Mouse (Mus musculus): Measurements from ENCODE around the gene Lrfn2.

Lrfn2 gene

GRCm38 (mm10) chr17:48931621-48932405, at the start of gene Lrfn2:
Gene Lrfn2, plus strand, starts transcription at chr17:48932379.
- DNase-seq (ENCODE audit: low spot score in 2 of 2) = peak; percentile 91

GRCm38 (mm10) chr17:48887472-48888385, 44.5 kb upstream of the Lrfn2 start:
- peak; percentile 80 to 88 for DNase-seq (ENCODE audit: low spot score in 2 of 2)

DNA sequence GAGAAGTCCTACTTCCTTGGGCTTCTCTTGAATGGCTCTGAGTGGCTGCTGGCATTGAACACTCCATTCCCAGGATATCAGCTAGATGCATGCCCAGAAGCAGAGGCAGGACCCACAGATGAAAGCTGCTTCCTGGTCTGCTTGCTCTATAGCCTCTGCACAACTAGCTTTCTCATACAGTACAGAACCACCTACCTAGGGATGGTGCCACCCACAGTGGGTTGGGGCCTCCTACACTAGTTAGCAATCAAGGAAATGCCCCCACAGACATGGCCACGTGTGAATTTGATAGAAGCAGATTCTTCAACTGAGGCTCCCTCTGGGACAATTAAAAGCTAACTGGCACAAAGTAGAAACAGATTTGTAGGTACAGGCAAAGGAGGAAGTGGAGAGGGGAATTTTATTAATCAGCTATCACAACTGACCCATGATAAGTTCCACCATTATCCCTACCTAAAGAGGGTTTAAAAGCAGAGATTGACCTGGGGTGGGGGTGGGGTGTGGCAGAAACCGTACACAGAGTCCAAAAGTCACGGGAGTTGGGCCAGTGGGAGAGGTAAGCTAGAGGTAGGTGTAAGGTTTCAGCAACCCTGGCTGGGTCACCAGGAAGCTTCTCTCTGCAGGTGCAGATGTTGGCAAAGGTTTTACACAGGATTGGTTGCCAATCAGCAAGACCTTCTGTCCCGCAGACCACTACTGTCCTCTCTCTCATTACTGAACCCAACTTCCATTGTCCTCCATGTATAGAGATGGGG, 26.7 kb upstream of the Lrfn2 start:
- DNase-seq (ENCODE audit: low spot score in 2 of 2) = no peak

DNA sequence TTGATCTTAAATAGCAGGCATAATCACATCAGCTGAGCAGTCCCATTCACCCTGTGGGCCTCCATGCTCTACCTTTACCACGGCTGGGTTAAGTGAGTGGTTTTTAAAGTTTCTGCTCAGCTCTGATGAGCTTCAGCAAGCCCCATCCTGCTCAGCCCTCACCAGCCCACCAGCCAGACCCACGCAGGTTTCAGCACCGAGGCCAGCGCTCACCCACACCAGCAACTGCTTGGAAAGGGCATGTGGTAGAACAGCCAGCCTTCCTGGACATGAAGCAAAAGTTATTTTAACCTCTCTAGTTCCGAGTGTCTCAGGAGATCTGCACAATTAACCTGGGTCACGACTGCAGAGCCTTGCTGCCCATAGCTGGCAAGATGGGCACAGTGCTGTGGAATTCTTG, 18.7 kb upstream of the Lrfn2 start:
- no peak for DNase-seq (ENCODE audit: low spot score in 2 of 2)

DNA sequence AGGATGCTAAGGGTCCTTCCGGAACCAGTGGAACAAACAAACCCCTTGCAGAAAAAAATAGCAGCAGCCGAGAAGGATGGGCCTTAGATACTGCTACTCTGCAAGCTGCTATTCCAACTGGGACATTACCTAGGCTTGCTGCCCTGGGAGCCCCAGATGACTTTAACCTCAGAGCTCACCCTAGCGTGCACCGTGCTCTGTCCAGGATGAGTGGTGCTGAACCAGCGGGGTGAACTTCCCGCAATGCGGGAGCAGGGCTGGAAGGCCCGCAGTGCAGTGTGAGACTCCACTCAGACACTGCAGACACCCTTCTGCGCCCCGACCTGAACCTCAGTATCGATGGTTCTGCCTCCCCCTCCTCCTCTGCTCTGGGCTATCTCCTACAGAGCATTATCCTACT, 14.8 kb upstream of the Lrfn2 start:
- DNase-seq (ENCODE audit: low spot score in 2 of 2) = no peak

DNA sequence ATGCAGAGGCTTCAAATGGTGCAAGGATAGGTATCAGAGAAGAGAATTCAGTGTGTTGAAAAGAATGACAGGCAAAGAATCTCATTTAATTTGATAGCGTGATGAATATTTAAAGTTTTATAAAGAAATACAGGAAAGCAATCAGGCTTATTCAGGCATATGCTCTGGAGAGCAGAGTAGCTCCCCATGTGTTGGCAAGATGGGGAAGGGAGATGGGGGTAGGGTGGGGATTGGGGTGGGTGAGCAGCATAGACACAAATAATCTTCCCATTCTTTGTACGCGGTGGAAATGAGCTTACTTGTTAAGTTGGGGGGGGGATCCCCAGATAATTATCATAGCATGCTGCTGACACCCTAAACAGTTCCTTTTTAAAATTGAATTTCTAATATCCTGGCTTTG, 13.7 kb upstream of the Lrfn2 start:
- no peak for DNase-seq (ENCODE audit: low spot score in 2 of 2)

DNA sequence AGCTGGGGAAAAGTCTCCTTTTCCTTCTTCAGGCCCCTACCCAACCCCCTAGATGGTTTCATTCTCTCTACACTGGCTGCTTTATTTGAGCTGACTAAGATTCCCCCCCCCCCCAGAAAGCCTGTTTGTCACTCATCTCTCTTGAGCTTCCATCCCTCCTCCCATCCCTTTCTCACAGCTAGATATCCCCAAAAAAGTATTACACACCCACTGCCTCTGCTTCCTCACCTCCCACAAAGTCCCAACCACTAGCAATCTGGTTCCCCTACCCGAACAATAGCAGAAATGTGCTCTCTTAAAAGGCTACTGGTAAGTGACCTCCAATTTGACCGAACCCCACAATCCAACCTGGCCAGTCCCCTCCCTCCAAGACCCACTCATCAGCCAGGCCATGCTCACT, 9.3 kb upstream of the Lrfn2 start:
- DNase-seq (ENCODE audit: low spot score in 2 of 2) = no peak

- DNase-seq (ENCODE audit: low spot score in 2 of 2) = no peak
Observed at GRCm38 (mm10) chr17:48925426-48925825, 6.8 kb upstream of the Lrfn2 start.

DNA sequence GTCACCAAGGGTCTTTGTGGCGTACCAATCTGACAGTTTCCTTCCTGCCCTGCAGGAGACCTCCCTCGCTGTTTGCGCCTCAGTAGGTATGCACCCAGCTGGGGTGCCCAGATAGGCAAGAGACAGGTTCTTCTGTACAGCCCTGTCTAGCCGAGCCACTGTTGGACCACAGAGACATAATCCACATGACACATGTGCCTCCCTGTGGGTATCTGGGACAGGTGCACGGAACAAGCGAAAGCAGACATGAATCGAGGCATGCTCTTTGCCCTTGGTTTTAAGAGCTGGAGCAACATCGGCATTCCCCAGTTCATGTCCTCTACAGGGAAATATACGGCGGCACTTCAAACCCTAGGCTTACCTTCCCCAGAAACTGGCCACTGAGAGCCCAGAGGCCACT, 1.2 kb upstream of the Lrfn2 start:
- DNase-seq (ENCODE audit: low spot score in 2 of 2) = peak in 1 of 2 experiments; percentile 34

DNA sequence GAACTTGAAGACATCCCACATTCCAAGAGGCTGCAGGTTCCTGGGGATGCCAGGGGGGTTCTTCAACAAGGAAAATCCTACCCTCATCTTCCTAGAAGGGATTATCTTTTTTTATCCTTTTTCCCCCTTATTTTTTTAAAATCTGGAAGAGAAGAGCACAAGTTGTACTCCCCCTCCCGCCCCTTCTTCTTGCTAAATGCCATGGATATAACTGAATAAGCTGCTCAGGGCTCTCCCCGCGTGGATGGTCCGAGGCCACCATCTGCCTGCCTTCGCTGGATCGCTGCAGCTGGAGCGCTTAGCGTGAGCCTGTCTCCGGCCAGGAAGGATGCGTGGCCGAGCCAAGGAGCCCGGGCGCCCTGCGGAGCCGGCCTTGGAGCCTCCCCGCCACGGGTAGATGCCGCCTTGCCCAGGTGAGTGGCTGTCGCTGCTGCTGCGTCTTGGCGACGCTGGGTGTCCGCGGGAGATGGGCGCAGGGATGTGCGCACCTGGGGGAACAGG, 277 bp downstream of the Lrfn2 start:
- DNase-seq (ENCODE audit: low spot score in 2 of 2) = peak; percentile 57 to 60

- DNase-seq (ENCODE audit: low spot score in 2 of 2) = no peak
Observed at GRCm38 (mm10) chr17:48932916-48933315, 737 bp downstream of the Lrfn2 start.

- no peak for DNase-seq (ENCODE audit: low spot score in 2 of 2)
Observed at GRCm38 (mm10) chr17:48935201-48935600, 3.0 kb downstream of the Lrfn2 start.

- no peak for DNase-seq (ENCODE audit: low spot score in 2 of 2)
Observed at GRCm38 (mm10) chr17:48936445-48937141, 4.4 kb downstream of the Lrfn2 start.

DNA sequence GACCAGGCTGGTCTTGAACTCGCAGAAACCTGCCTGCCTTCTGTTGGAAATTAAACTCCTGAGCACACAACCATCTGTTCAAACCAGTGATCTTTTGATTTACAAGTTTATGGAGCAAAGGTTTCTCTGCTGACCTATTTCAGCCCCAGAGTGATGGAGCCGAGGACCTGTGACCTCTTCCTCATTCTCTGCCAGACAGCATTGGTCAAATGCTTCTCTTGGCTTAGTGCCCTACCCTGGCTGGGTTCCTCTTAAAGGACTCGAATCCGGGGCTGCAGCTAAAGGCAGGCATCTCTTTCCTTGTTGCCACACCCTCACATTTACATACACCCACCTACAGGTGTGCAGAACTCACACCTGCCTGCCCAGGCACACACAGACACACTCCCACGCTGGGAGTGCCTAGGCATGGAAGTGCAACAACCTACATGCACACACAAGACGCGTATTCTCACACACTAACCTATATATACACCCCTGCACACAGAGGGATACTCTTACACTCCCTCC, 6.6 kb downstream of the Lrfn2 start:
- no peak for DNase-seq (ENCODE audit: low spot score in 2 of 2)

DNA sequence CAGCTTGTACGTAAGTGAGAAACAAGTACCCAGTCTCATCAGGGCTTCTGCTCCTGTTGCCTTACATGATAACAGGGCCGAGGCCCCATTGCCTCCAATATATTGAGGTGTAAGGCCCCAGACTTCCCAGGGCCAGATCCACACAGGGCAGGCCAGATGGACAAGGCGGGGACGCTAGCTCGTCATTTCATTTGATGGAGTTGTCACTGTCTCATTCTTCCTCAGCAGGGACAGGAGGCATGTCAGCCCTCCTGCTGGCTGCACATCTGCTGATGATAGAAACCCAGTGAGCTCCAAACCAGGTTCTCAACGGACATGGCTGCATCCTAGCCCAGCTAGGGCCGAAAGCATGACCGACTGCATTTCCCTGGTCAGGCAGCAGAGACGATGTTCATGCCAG, 14.1 kb downstream of the Lrfn2 start:
- no peak for DNase-seq (ENCODE audit: low spot score in 2 of 2)

GRCm38 (mm10) chr17:48946765-48947164, 14.6 kb downstream of the Lrfn2 start:
- DNase-seq (ENCODE audit: low spot score in 2 of 2) = no peak

DNA sequence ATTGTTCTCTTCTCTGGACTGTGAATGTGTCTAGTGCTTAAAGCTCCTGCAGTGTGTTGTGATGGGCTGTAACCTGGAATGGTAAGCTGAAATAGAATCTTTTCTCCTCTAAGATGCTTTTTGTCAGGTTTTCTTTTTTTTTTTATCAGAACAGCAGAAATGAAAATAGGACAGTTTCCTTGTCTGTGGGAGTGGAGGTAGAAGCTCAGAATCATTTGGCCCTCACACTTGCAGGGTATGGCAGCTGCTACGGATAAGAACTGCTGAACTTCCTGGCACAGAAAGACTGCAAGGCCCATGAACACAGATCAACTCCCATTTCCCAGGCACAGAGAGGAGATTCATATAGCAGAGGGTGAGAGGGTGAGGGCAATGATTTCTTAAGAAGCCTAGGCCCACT, 19.1 kb downstream of the Lrfn2 start:
- no peak for DNase-seq (ENCODE audit: low spot score in 2 of 2)

DNA sequence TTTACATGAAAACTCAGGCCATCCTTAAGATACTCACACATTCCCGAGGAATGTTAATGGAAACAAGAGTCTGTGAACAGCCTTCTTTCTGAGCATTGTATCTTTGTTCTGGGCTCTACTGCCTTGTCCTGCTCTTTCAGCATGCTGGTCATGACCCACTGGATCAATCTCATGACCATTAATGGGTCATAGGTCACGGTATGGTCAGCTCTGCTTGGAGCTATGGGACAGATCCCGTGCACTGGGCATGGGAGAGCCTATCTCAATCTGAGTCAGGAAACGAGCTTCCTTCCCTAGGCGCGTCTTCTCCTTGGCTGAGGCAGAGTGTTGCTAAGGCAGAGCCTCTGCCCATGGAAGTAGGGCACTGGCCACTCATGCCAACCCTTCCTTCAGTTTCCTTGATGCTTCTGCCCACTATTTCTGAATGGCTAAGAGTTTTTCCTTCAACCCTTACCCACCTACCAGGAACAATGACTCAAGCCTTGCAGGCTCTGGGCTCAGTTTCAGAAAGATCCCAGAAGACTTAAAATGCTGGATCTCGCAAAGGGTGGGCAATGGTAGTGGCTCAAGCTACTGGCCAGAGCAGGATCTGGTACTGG, 24.0 kb downstream of the Lrfn2 start:
- no peak for DNase-seq (ENCODE audit: low spot score in 2 of 2)

DNA sequence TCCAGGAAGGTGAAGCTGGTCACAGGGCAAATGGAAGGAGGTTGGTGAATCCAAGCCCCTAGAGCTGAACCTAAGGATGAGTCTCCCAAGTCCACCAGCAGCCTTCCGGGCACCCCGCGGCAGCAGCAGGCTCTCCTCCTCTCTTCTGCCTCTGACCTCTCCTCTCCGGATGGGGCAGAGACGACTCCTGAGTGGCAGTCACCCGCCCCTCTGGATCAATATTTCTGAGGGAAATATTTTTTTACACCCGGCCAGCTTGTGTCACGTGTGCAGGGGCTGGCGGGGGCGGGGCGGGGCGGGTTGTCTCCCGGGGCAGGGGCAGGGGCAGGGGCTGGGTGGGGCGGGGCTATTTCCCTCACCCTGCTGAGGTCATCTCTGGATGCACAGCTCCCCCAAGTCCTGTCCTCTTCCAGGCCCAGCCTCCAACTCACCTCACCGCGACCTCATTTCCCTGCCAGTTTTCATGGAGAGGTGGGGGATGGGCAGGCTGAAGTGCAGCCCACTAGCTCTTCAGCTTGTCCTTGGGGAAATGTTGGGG, 28.1 kb downstream of the Lrfn2 start:
- no peak for DNase-seq (ENCODE audit: low spot score in 2 of 2)

DNA sequence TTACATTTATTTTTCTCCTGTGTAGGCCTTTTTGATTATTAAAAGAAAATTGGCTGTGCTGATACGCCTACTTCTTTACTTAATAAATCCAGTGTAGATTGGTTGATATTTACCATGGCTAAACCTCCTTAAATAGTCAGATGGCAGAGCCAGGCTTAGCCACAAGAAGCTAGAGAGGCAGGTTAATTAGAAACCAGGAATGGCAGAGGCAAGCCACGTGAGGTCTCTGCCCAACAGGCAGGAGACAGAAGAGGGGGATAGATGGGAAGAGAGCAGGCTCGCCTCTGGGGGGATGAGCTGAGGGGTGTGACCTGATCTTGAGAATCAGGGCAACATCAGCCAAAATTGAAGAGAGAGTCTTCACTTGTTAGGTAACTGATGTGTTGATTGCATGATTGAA, 30.5 kb downstream of the Lrfn2 start:
- no peak for DNase-seq (ENCODE audit: low spot score in 2 of 2)

Measured in frontal cortex, postnatal 36 days (tissue).